Mouse (Mus musculus) adrenal gland, postnatal 0 days (tissue): ENCODE data around the gene Cobll1. TPM values are rescaled to one million over a fixed set of nuclear protein-coding genes. Genes with fewer than 3 reads are reported as not detected.

ENCODE experiments used
- polyA plus RNA-seq: library from polyadenylated mRNA; unstranded; fragments of >200 nt; fragmentation: Nextera tagmentation; extraction: Ambion mirVana; gene quantifications from 2 replicates; pipeline ENCODE4 v1.2.1, GENCODE M21; 2015

Cobll1 gene
- 24.7 and 65.8 TPM in 2 replicates for polyA plus RNA-seq

GRCm38 (mm10) chr2:65238964-65239570, at the start of gene Cobll1:
Gene Cobll1 (minus strand): TSS chr2:65239403.

Other genes with a start within 250 kb of the Cobll1 start
- gene Grb14, start 214.4 kb downstream of the Cobll1 start, polyA plus RNA-seq, result 22.9 and 23.3 TPM in 2 replicates
- 12.4 and 30.8 TPM in 2 replicates for gene Slc38a11, start 124.6 kb upstream of the Cobll1 start, polyA plus RNA-seq